Mouse (Mus musculus) adrenal gland (tissue): ENCODE measurements at regions not wholly inside any gene's neighbourhood (a gene's known extent, or its start where the extent isn't known, plus 50 kb on each side); places are given as distances from the start of the nearest gene placed in this dataset.

Experiments used
- microRNA-seq, 2 experiments: library from miRNA; unstranded; fragments of <30 nt; microRNA quantifications; one replicate each; pipeline ENCODE4; 2019

Small RNA genes lying in the stretch of these regions (microRNA-seq; reads per million reads assigned to microRNA genes)
- 0 reads per million in 2 experiments for gene Gm26052
